ENCODE assay signal across 9 mouse cellular contexts in genomic region chr6:104028439-104029091, GRCm38 (mm10).
A peak's percentile ranks its signal among the peaks of the same experiment; 100 is the strongest.
DNase-seq lines count a peak whose midpoint lies in the region; ATAC-seq and TF ChIP-seq lines count a peak whose summit lies in the region.
"Had no signal": no experiment of that assay in that cellular context is flagged by ENCODE, and none has a peak within 500 bp of the region (broad histone marks: within the 10 kb centered on the region; RNA-seq: fewer than 3 reads in every experiment).

No protein-coding gene starts in this region.

- ATAC-seq in forebrain, postnatal 0 days, result peak; percentile 73
- peak; percentile 43; the same call in 1 of the 2 replicates for ATAC-seq in kidney, postnatal 0 days (replicated peaks; ENCODE audit: low FRiP score, low read depth)
- peak; percentile 57; the same call in 1 of the 2 replicates for ATAC-seq in limb, embryonic 14.5 days (ENCODE audit: low FRiP score, low read depth)
- peak; percentile 68 for ATAC-seq in neural tube, embryonic 12.5 days (ENCODE audit: low FRiP score, low read depth)

- WGBS in forebrain, postnatal 0 days, result 5% methylated on average over 9 of the region's 9 CpGs
- WGBS in kidney, postnatal 0 days, result 10% methylated on average over 9 of the region's 9 CpGs
- WGBS in limb, embryonic 14.5 days, result 9% methylated on average over 9 of the region's 9 CpGs
- 10% methylated on average over 9 of the region's 9 CpGs for WGBS in neural tube, embryonic 12.5 days

- H3K9me3 ChIP-seq in forebrain, postnatal 0 days (ENCODE audit: low read length), result no peaks in the 10 kb centered on the region
- no peaks in the 10 kb centered on the region for H3K9me3 ChIP-seq in kidney, postnatal 0 days (replicated peaks; ENCODE audit: low read length)
- H3K9me3 ChIP-seq in limb, embryonic 14.5 days (ENCODE audit: control insufficient read depth, low read length), result no peaks in the 10 kb centered on the region
- H3K9me3 ChIP-seq in neural tube, embryonic 12.5 days, result no peaks in the 10 kb centered on the region

- H3K4me2 ChIP-seq in forebrain, postnatal 0 days (ENCODE audit: low read depth), result peak overlapping the region; percentile 26; the same call in 1 of the 2 replicates
- H3K4me2 ChIP-seq in kidney, postnatal 0 days (ENCODE audit: low read length), result no peak overlapping the region
- no peak overlapping the region for H3K4me2 ChIP-seq in limb, embryonic 14.5 days (replicated peaks; ENCODE audit: low read depth, low read length, severe bottlenecking)
- H3K4me2 ChIP-seq in neural tube, embryonic 12.5 days (replicated peaks), result 0 out of 2 replicates have a peak overlapping the region, but pooled peaks have one; percentile 12

- DNase-seq in spleen, postnatal 4 days (ENCODE audit: low spot score in 2 of 2), result peak; percentile 13 to 61
- DNase-seq in spleen, postnatal 36 days (ENCODE audit: low spot score in 2 of 2), result no peak
- DNase-seq in cerebellum, adult 18-20 months, result peak; percentile 81 to 90
- peak; percentile 95 for DNase-seq in forebrain, postnatal 0 days
- DNase-seq in kidney, postnatal 0 days (ENCODE audit: low spot score), result peak; percentile 84
- DNase-seq in limb, embryonic 14.5 days (ENCODE audit: low spot score), result peak; percentile 86
- peak; percentile 78 for DNase-seq in urinary bladder, postnatal 14 days (ENCODE audit: low spot score)

- H3K4me1 ChIP-seq in forebrain, postnatal 0 days (ENCODE audit: insufficient read depth), result no peaks in the 10 kb centered on the region
- no peaks in the 10 kb centered on the region for H3K4me1 ChIP-seq in kidney, postnatal 0 days (replicated peaks; ENCODE audit: insufficient read depth, low read length)
- no peaks in the 10 kb centered on the region for H3K4me1 ChIP-seq in limb, embryonic 14.5 days (ENCODE audit: control insufficient read depth, insufficient read depth, low read length)
- H3K4me1 ChIP-seq in neural tube, embryonic 12.5 days, result no peaks in the 10 kb centered on the region

- H3K36me3 ChIP-seq in forebrain, postnatal 0 days (ENCODE audit: insufficient read depth), result no peaks in the 10 kb centered on the region
- no peaks in the 10 kb centered on the region for H3K36me3 ChIP-seq in kidney, postnatal 0 days (ENCODE audit: insufficient read depth, low read length)
- H3K36me3 ChIP-seq in limb, embryonic 14.5 days (ENCODE audit: control insufficient read depth, insufficient read depth, low read length), result no peaks in the 10 kb centered on the region
- no peaks in the 10 kb centered on the region for H3K36me3 ChIP-seq in neural tube, embryonic 12.5 days

- no peak overlapping the region for H3K9ac ChIP-seq in forebrain, postnatal 0 days
- no peak overlapping the region for H3K9ac ChIP-seq in kidney, postnatal 0 days (ENCODE audit: low read depth, low read length)
- H3K9ac ChIP-seq in limb, embryonic 14.5 days (ENCODE audit: low read depth, low read length, severe bottlenecking), result no peak overlapping the region
- no peak overlapping the region for H3K9ac ChIP-seq in neural tube, embryonic 12.5 days

- no peak overlapping the region for H3K27ac ChIP-seq in forebrain, postnatal 0 days (ENCODE audit: low read depth, low read length)
- no peak overlapping the region for H3K27ac ChIP-seq in kidney, postnatal 0 days
- no peak overlapping the region for H3K27ac ChIP-seq in limb, embryonic 14.5 days (replicated peaks; ENCODE audit: low read depth, low read length)
- no peak overlapping the region for H3K27ac ChIP-seq in neural tube, embryonic 12.5 days

- H3K27me3 ChIP-seq in forebrain, postnatal 0 days (ENCODE audit: insufficient read depth, low read length), result no peaks in the 10 kb centered on the region
- H3K27me3 ChIP-seq in kidney, postnatal 0 days (ENCODE audit: insufficient read depth, low read length), result no peaks in the 10 kb centered on the region
- no peaks in the 10 kb centered on the region for H3K27me3 ChIP-seq in limb, embryonic 14.5 days (ENCODE audit: control insufficient read depth, insufficient read depth, low read length)
- H3K27me3 ChIP-seq in neural tube, embryonic 12.5 days (replicated peaks), result no peaks in the 10 kb centered on the region

- TF ChIP-seq CTCF in forebrain, postnatal 0 days (IDR thresholded peaks at IDR 0.05; ENCODE audit: low read depth), result peak; percentile 90
- TF ChIP-seq CTCF in kidney, postnatal 0 days (IDR thresholded peaks at IDR 0.05; ENCODE audit: low read depth), result peak; percentile 85

- no peak overlapping the region for H3K4me3 ChIP-seq in forebrain, postnatal 0 days (ENCODE audit: low read depth, low read length)
- no peak overlapping the region for H3K4me3 ChIP-seq in kidney, postnatal 0 days (replicated peaks; ENCODE audit: low read depth, low read length)
- no peak overlapping the region for H3K4me3 ChIP-seq in limb, embryonic 14.5 days (replicated peaks; ENCODE audit: low read length)
- no peak overlapping the region for H3K4me3 ChIP-seq in neural tube, embryonic 12.5 days
- H3K4me3 ChIP-seq: erythroblast, embryonic 14.5 days had no signal

- no peak for TF ChIP-seq POLR2A in limb, embryonic 14.5 days (IDR thresholded peaks at IDR 0.05; ENCODE audit: borderline replicate concordance, extremely low read depth, insufficient read depth, insufficient read length)

Comparison
In these comparisons a context has a peak if more than half of its experiments do, and no peak if none do; other contexts are left out.
1. DNase-seq: peak in spleen, postnatal 4 days (2 of 2), cerebellum, adult 18-20 months (2 of 2), forebrain, postnatal 0 days (single experiment), kidney, postnatal 0 days (single experiment), limb, embryonic 14.5 days (single experiment) and urinary bladder, postnatal 14 days (single experiment); none in spleen, postnatal 36 days (0 of 2).
2. H3K4me2 ChIP-seq: peak in forebrain, postnatal 0 days (single experiment) and neural tube, embryonic 12.5 days (single experiment); none in kidney, postnatal 0 days (single experiment) and limb, embryonic 14.5 days (single experiment).
3. Peak in every context shown above with its lines, with median percentiles within 50 percentile points of each other: ATAC-seq.